Comparison of ENCODE assay signal across 8 mouse cellular contexts in the genomic region with DNA sequence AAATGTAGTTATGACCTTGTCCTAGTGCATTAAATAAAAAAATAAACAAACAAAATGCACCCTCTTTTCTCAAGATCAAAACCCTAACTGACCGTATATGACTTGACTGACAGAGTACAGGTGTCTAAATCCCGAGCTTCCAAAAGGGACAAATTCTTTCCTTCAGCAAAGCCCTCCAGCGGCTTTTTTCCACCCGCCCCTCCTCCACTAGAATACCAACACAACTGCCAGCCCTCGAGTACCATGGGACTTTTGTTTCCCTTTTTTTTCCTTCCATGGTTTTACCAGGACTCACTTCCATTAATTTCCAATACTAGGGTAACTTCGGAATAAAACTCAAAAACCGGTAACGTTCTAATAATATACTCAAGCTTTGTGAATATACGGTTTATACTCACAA. TPM values are rescaled to one million over a fixed set of nuclear protein-coding genes. Genes with fewer than 3 reads are reported as not detected.
DNase-seq lines count a peak whose midpoint lies in the region; ATAC-seq and TF ChIP-seq lines count a peak whose summit lies in the region.

No protein-coding gene starts in this region.

- H3K4me3 ChIP-seq in kidney, embryonic 16.5 days (ENCODE audit: low read length), result peak overlapping the region; percentile 74
- peak overlapping the region; percentile 85 for H3K4me3 ChIP-seq in embryonic facial prominence, embryonic 12.5 days
- peak overlapping the region; percentile 98 for H3K4me3 ChIP-seq in hindbrain, postnatal 0 days (ENCODE audit: low read length)

- H3K36me3 ChIP-seq in kidney, embryonic 16.5 days (ENCODE audit: insufficient read depth, low read length), result no peaks in the 10 kb centered on the region
- no peaks in the 10 kb centered on the region for H3K36me3 ChIP-seq in embryonic facial prominence, embryonic 12.5 days
- no peaks in the 10 kb centered on the region for H3K36me3 ChIP-seq in hindbrain, postnatal 0 days (ENCODE audit: insufficient read depth, low read length)

- peak overlapping the region; percentile 71 for H3K4me2 ChIP-seq in kidney, embryonic 16.5 days (replicated peaks; ENCODE audit: low read depth, low read length)
- peak overlapping the region; percentile 62 for H3K4me2 ChIP-seq in embryonic facial prominence, embryonic 12.5 days (replicated peaks)
- H3K4me2 ChIP-seq in hindbrain, postnatal 0 days (ENCODE audit: low read depth, low read length), result peak overlapping the region; percentile 77

- H3K4me1 ChIP-seq in kidney, embryonic 16.5 days (ENCODE audit: insufficient read depth, low read length), result peaks cover 30% of the 10 kb centered on the region
- H3K4me1 ChIP-seq in embryonic facial prominence, embryonic 12.5 days, result peaks cover 19% of the 10 kb centered on the region
- peaks cover 10% of the 10 kb centered on the region for H3K4me1 ChIP-seq in hindbrain, postnatal 0 days (ENCODE audit: insufficient read depth, low read length)

- no peak for DNase-seq in kidney, adult 11 months
- DNase-seq in hindbrain, postnatal 0 days (ENCODE audit: low spot score), result peak; percentile 27
- DNase-seq in lung, postnatal 10 days, result peak; percentile 32
- DNase-seq in right cerebral cortex, postnatal 25 days, result no peak
- no peak for DNase-seq in spleen, adult 18-20 months
- DNase-seq in urinary bladder, postnatal 14 days (ENCODE audit: low spot score), result no peak

- no peak for TF ChIP-seq CTCF in hindbrain, postnatal 0 days (IDR thresholded peaks at IDR 0.05; ENCODE audit: low read depth)

- H3K9ac ChIP-seq in kidney, embryonic 16.5 days (replicated peaks; ENCODE audit: low read length), result peak overlapping the region; percentile 90
- H3K9ac ChIP-seq in embryonic facial prominence, embryonic 12.5 days, result peak overlapping the region; percentile 98
- peak overlapping the region; percentile 96 for H3K9ac ChIP-seq in hindbrain, postnatal 0 days (replicated peaks; ENCODE audit: low read length)

- no peaks in the 10 kb centered on the region for H3K9me3 ChIP-seq in kidney, embryonic 16.5 days (ENCODE audit: low read length)
- no peaks in the 10 kb centered on the region for H3K9me3 ChIP-seq in embryonic facial prominence, embryonic 12.5 days
- H3K9me3 ChIP-seq in hindbrain, postnatal 0 days (ENCODE audit: low read length), result no peaks in the 10 kb centered on the region

- under 1% methylated on average over 9 of the region's 9 CpGs for WGBS in kidney, embryonic 16.5 days
- 2% methylated on average over 9 of the region's 9 CpGs for WGBS in embryonic facial prominence, embryonic 12.5 days
- WGBS in hindbrain, postnatal 0 days, result under 1% methylated on average over 9 of the region's 9 CpGs

- ATAC-seq in kidney, embryonic 16.5 days (ENCODE audit: low FRiP score, low TSS enrichment), result no peak
- ATAC-seq in embryonic facial prominence, embryonic 12.5 days (ENCODE audit: insufficient number of reproducible peaks, insufficient read depth, low FRiP score, low TSS enrichment), result no peak
- ATAC-seq in hindbrain, postnatal 0 days, result no peak

- no peaks in the 10 kb centered on the region for H3K27me3 ChIP-seq in kidney, embryonic 16.5 days (ENCODE audit: insufficient read depth, low read length)
- H3K27me3 ChIP-seq in embryonic facial prominence, embryonic 12.5 days, result no peaks in the 10 kb centered on the region
- no peaks in the 10 kb centered on the region for H3K27me3 ChIP-seq in hindbrain, postnatal 0 days (ENCODE audit: insufficient read depth, low read length)

- no peak overlapping the region for H3K27ac ChIP-seq in kidney, embryonic 16.5 days (ENCODE audit: low read length)
- H3K27ac ChIP-seq in embryonic facial prominence, embryonic 12.5 days, result no peak overlapping the region
- 0 out of 2 replicates have a peak overlapping the region, but pooled peaks have one; percentile 99 for H3K27ac ChIP-seq in hindbrain, postnatal 0 days

RNA-seq across cellular contexts. Expression of gene Tra2a, which starts 1.4 kb away (rescaled TPM):
- polyA plus RNA-seq in kidney, embryonic 16.5 days (2015; fragmentation: Nextera tagmentation; extraction: Ambion mirVana), result 121 and 125 TPM in 2 replicates
- polyA plus RNA-seq in embryonic facial prominence, embryonic 12.5 days (2016; fragmentation: Nextera tagmentation; extraction: Ambion mirVana), result 138 and 147 TPM in 2 replicates
- total RNA-seq in hindbrain, postnatal 0 days (2014; rRNA removed), result 54.3 and 60.9 TPM in 2 replicates
- 43.0 and 44.6 TPM in 2 replicates for polyA plus RNA-seq in hindbrain, postnatal 0 days (2015; fragmentation: Nextera tagmentation; extraction: Ambion mirVana)

RNA-seq across cellular contexts. Expression of gene Igf2bp3, which starts 47.7 kb away (rescaled TPM):
- 40.8 and 44.4 TPM in 2 replicates for polyA plus RNA-seq in kidney, embryonic 16.5 days (2015; fragmentation: Nextera tagmentation; extraction: Ambion mirVana)
- polyA plus RNA-seq in embryonic facial prominence, embryonic 12.5 days (2016; fragmentation: Nextera tagmentation; extraction: Ambion mirVana), result 109 TPM in 2 replicates
- total RNA-seq in hindbrain, postnatal 0 days (2014; rRNA removed), result 8.9 and 13.3 TPM in 2 replicates
- polyA plus RNA-seq in hindbrain, postnatal 0 days (2015; fragmentation: Nextera tagmentation; extraction: Ambion mirVana), result 16.1 and 16.6 TPM in 2 replicates

RNA-seq across cellular contexts. Expression of gene Ccdc126, which starts 56.7 kb away (rescaled TPM):
- 11.6 and 13.2 TPM in 2 replicates for polyA plus RNA-seq in kidney, embryonic 16.5 days (2015; fragmentation: Nextera tagmentation; extraction: Ambion mirVana)
- 7.8 and 8.3 TPM in 2 replicates for polyA plus RNA-seq in embryonic facial prominence, embryonic 12.5 days (2016; fragmentation: Nextera tagmentation; extraction: Ambion mirVana)
- total RNA-seq in hindbrain, postnatal 0 days (2014; rRNA removed), result 7.0 and 8.6 TPM in 2 replicates
- 7.1 and 8.4 TPM in 2 replicates for polyA plus RNA-seq in hindbrain, postnatal 0 days (2015; fragmentation: Nextera tagmentation; extraction: Ambion mirVana)

Comparison
In these comparisons a context has a peak if more than half of its experiments do, and no peak if none do; other contexts are left out.
1. DNase-seq: peak in hindbrain, postnatal 0 days (single experiment) and lung, postnatal 10 days (single experiment); none in kidney, adult 11 months (single experiment), right cerebral cortex, postnatal 25 days (single experiment), spleen, adult 18-20 months (0 of 2) and urinary bladder, postnatal 14 days (single experiment).
2. Peak in every context shown above with its lines, with median percentiles within 50 percentile points of each other: H3K4me2 ChIP-seq, H3K4me3 ChIP-seq and H3K9ac ChIP-seq.